Mouse (Mus musculus) layer of hippocampus, adult 9-11 months (tissue): ENCODE measurements around the gene Zfp423.

Experiments used
- DNase-seq: peaks from one replicate; pipeline ENCODE4 v3.0.0; 2022

The Zfp423 gene

GRCm38 (mm10) chr8:87800121-87800520 is 159.3 kb downstream of the Zfp423 start:
- peak; percentile 87 for DNase-seq

GRCm38 (mm10) chr8:87796234-87796633 is 163.2 kb downstream of the Zfp423 start:
- no peak for DNase-seq

- DNase-seq, result no peak
These were observed 164.8 kb downstream of the Zfp423 start for GRCm38 (mm10) chr8:87794639-87795038.

GRCm38 (mm10) chr8:87791103-87791502 is 168.3 kb downstream of the Zfp423 start:
- no peak for DNase-seq

- DNase-seq, result no peak
These were observed 174.6 kb downstream of the Zfp423 start for GRCm38 (mm10) chr8:87784641-87785439.

- DNase-seq, result no peak
These were observed 175.2 kb downstream of the Zfp423 start for GRCm38 (mm10) chr8:87784227-87784626.

- DNase-seq, result no peak
These were observed 176.2 kb downstream of the Zfp423 start for GRCm38 (mm10) chr8:87783198-87783597.

GRCm38 (mm10) chr8:87777586-87777985 is 181.8 kb downstream of the Zfp423 start:
- DNase-seq, result no peak

GRCm38 (mm10) chr8:87775889-87776288 is 183.5 kb downstream of the Zfp423 start:
- DNase-seq, result no peak

- DNase-seq, result no peak
These were observed 184.4 kb downstream of the Zfp423 start for GRCm38 (mm10) chr8:87774966-87775365.

GRCm38 (mm10) chr8:87772894-87773502 is 186.4 kb downstream of the Zfp423 start:
- no peak for DNase-seq

- no peak for DNase-seq
These were observed 191.5 kb downstream of the Zfp423 start for GRCm38 (mm10) chr8:87767882-87768281.

- DNase-seq, result no peak
These were observed 194.1 kb downstream of the Zfp423 start for GRCm38 (mm10) chr8:87765276-87765675.

GRCm38 (mm10) chr8:87758750-87759149 is 200.6 kb downstream of the Zfp423 start:
- no peak for DNase-seq

GRCm38 (mm10) chr8:87754853-87755252 is 204.5 kb downstream of the Zfp423 start:
- no peak for DNase-seq

- no peak for DNase-seq
These were observed 205.8 kb downstream of the Zfp423 start for GRCm38 (mm10) chr8:87753636-87754035.

GRCm38 (mm10) chr8:87753148-87753547 is 206.2 kb downstream of the Zfp423 start:
- no peak for DNase-seq

- no peak for DNase-seq
These were observed 206.7 kb downstream of the Zfp423 start for GRCm38 (mm10) chr8:87752710-87753109.

GRCm38 (mm10) chr8:87747582-87747981 is 211.8 kb downstream of the Zfp423 start:
- no peak for DNase-seq

GRCm38 (mm10) chr8:87747142-87747541 is 212.3 kb downstream of the Zfp423 start:
- no peak for DNase-seq

GRCm38 (mm10) chr8:87746072-87746471 is 213.3 kb downstream of the Zfp423 start:
- no peak for DNase-seq

GRCm38 (mm10) chr8:87745125-87745698 is 214.2 kb downstream of the Zfp423 start:
- DNase-seq, result no peak

GRCm38 (mm10) chr8:87744556-87744955 is 214.8 kb downstream of the Zfp423 start:
- no peak for DNase-seq

- no peak for DNase-seq
These were observed 217.4 kb downstream of the Zfp423 start for GRCm38 (mm10) chr8:87742016-87742415.
